Mouse (Mus musculus): ENCODE data around the gene Khdc3. TPM values are rescaled to one million over a fixed set of nuclear protein-coding genes. Genes with fewer than 3 reads are reported as not detected.

The Khdc3 gene
- polyA plus RNA-seq, 2 experiments: 0.08 TPM; not detected in 1

DNA sequence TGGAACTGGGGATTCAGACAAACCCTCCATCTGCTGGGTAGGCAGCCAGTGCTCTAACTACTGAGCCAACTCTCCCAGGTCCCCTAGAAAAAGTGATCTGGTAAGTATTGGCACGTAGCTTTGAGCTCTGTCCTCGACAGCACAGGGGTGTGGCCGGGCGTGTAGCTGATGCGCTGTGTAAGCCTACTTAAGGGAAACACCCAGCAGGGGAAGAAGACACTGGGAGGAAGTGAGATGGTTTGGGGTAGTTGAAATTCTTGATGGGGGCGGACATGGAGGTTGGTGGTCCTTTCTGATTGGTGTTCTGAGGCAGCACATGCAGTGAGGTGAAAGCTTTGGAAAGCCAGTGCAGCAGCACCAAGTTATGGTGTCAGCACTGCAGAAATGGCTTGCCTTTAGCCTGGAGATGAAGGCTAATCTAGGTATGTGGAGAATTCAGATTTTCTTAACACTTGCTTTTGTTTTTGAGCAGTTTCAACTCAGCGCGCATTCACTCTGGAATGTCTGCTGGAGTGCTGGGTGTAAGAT lies 23.5 kb downstream of the Khdc3 start:
- H3K27me3 ChIP-seq (ENCODE audit: control insufficient read depth, insufficient read depth, low read length): no peaks in the 10 kb centered on the region
- TF ChIP-seq CTCF (IDR thresholded peaks at IDR 0.05; ENCODE audit: low read depth) (no peak), EP300 (IDR thresholded peaks at IDR 0.05; ENCODE audit: low read depth) (no peak)
- 58% methylated on average over 8 of the region's 8 CpGs for WGBS (ENCODE audit: insufficient replicate concordance)
- H3K27ac ChIP-seq: no peak overlapping the region
- ATAC-seq (ENCODE audit: insufficient read depth) (no peak), DNase-seq (ENCODE audit: low read depth in 3 of 3, low spot score in 3 of 3) (no peak)
- peaks cover 31% of the 10 kb centered on the region for H3K36me3 ChIP-seq (replicated peaks; ENCODE audit: control insufficient read depth, insufficient read depth, low read depth)
- peaks cover 0 to 2% of the 10 kb centered on the region in 2 experiments; a peak in 1 of 4 replicates for H3K4me1 ChIP-seq (replicated peaks; ENCODE audit: control insufficient read depth in 2 of 2, insufficient read depth in 2 of 2, low read length in 1 of 2)
- H3K4me3 ChIP-seq (ENCODE audit: insufficient read depth in 1 of 2, low read depth in 2 of 2, low read length in 2 of 2): no peak overlapping the region
- H3K4me2 ChIP-seq (ENCODE audit: low read depth): no peak overlapping the region
- H3K9ac ChIP-seq (replicated peaks): no peak overlapping the region
- H3K9me3 ChIP-seq (ENCODE audit: control insufficient read depth, low read length): no peaks in the 10 kb centered on the region

GRCm38 (mm10) chr9:73127457-73127856 lies 25.8 kb downstream of the Khdc3 start:
- Histone ChIP-seq H3K4me2 (ENCODE audit: low read depth) (no peak overlapping the region), H3K4me1 (replicated peaks; ENCODE audit: control insufficient read depth in 2 of 2, insufficient read depth in 2 of 2, low read length in 1 of 2) (peaks cover 0 to 2% of the 10 kb centered on the region in 2 experiments; a peak in 1 of 4 replicates), H3K27ac (no peak overlapping the region), H3K36me3 (replicated peaks; ENCODE audit: control insufficient read depth, insufficient read depth, low read depth) (peaks cover 16% of the 10 kb centered on the region), H3K4me3 (ENCODE audit: insufficient read depth in 1 of 2, low read depth in 2 of 2, low read length in 2 of 2) (no peak overlapping the region), H3K9me3 (ENCODE audit: control insufficient read depth, low read length) (no peaks in the 10 kb centered on the region), H3K27me3 (ENCODE audit: control insufficient read depth, insufficient read depth, low read length) (no peaks in the 10 kb centered on the region), H3K9ac (replicated peaks) (no peak overlapping the region)
- 43% methylated on average over 2 of the region's 2 CpGs for WGBS (ENCODE audit: insufficient replicate concordance)
- ATAC-seq (ENCODE audit: insufficient read depth) (no peak), DNase-seq (ENCODE audit: low read depth in 3 of 3, low spot score in 3 of 3) (no peak)
- no peak for TF ChIP-seq EP300 (IDR thresholded peaks at IDR 0.05; ENCODE audit: low read depth)
- no peak for TF ChIP-seq CTCF (IDR thresholded peaks at IDR 0.05; ENCODE audit: low read depth)

GRCm38 (mm10) chr9:73129875-73130274 lies 28.2 kb downstream of the Khdc3 start:
- 73% methylated on average over 8 of the region's 8 CpGs for WGBS (ENCODE audit: insufficient replicate concordance)
- no peak overlapping the region for H3K27ac ChIP-seq
- DNase-seq (ENCODE audit: low read depth in 3 of 3, low spot score in 3 of 3): no peak
- no peak for ATAC-seq (ENCODE audit: insufficient read depth)
- no peaks in the 10 kb centered on the region for H3K27me3 ChIP-seq (ENCODE audit: control insufficient read depth, insufficient read depth, low read length)
- no peaks in the 10 kb centered on the region for H3K4me1 ChIP-seq (replicated peaks; ENCODE audit: control insufficient read depth in 2 of 2, insufficient read depth in 2 of 2, low read length in 1 of 2)
- H3K4me2 ChIP-seq (ENCODE audit: low read depth): no peak overlapping the region
- TF ChIP-seq CTCF (IDR thresholded peaks at IDR 0.05; ENCODE audit: low read depth) (no peak), EP300 (IDR thresholded peaks at IDR 0.05; ENCODE audit: low read depth) (no peak)
- peaks cover 9% of the 10 kb centered on the region for H3K36me3 ChIP-seq (replicated peaks; ENCODE audit: control insufficient read depth, insufficient read depth, low read depth)
- no peak overlapping the region for H3K9ac ChIP-seq (replicated peaks)
- no peak overlapping the region for H3K4me3 ChIP-seq (ENCODE audit: insufficient read depth in 1 of 2, low read depth in 2 of 2, low read length in 2 of 2)
- no peaks in the 10 kb centered on the region for H3K9me3 ChIP-seq (ENCODE audit: control insufficient read depth, low read length)

GRCm38 (mm10) chr9:73130529-73130928 lies 28.9 kb downstream of the Khdc3 start:
- ATAC-seq (ENCODE audit: insufficient read depth): no peak
- Histone ChIP-seq H3K9ac (replicated peaks) (no peak overlapping the region), H3K4me3 (ENCODE audit: insufficient read depth in 1 of 2, low read depth in 2 of 2, low read length in 2 of 2) (no peak overlapping the region), H3K36me3 (replicated peaks; ENCODE audit: control insufficient read depth, insufficient read depth, low read depth) (peaks cover 9% of the 10 kb centered on the region), H3K4me1 (replicated peaks; ENCODE audit: control insufficient read depth in 2 of 2, insufficient read depth in 2 of 2, low read length in 1 of 2) (no peaks in the 10 kb centered on the region), H3K27ac (no peak overlapping the region), H3K4me2 (ENCODE audit: low read depth) (no peak overlapping the region), H3K27me3 (ENCODE audit: control insufficient read depth, insufficient read depth, low read length) (no peaks in the 10 kb centered on the region), H3K9me3 (ENCODE audit: control insufficient read depth, low read length) (no peaks in the 10 kb centered on the region)
- no peak for DNase-seq (ENCODE audit: low read depth in 3 of 3, low spot score in 3 of 3)
- TF ChIP-seq EP300 (IDR thresholded peaks at IDR 0.05; ENCODE audit: low read depth) (no peak), CTCF (IDR thresholded peaks at IDR 0.05; ENCODE audit: low read depth) (no peak)
- 73% methylated on average over 4 of the region's 4 CpGs for WGBS (ENCODE audit: insufficient replicate concordance)

- TF ChIP-seq EP300 (IDR thresholded peaks at IDR 0.05; ENCODE audit: low read depth) (no peak), CTCF (IDR thresholded peaks at IDR 0.05; ENCODE audit: low read depth) (no peak)
- WGBS (ENCODE audit: insufficient replicate concordance): 58% methylated on average over 11 of the region's 11 CpGs
- H3K4me1 ChIP-seq (replicated peaks; ENCODE audit: control insufficient read depth in 2 of 2, insufficient read depth in 2 of 2, low read length in 1 of 2): no peaks in the 10 kb centered on the region
- ATAC-seq (ENCODE audit: insufficient read depth) (no peak), DNase-seq (ENCODE audit: low read depth in 3 of 3, low spot score in 3 of 3) (no peak)
- no peak overlapping the region for H3K27ac ChIP-seq
- H3K27me3 ChIP-seq (ENCODE audit: control insufficient read depth, insufficient read depth, low read length): no peaks in the 10 kb centered on the region
- no peak overlapping the region for H3K9ac ChIP-seq (replicated peaks)
- no peaks in the 10 kb centered on the region for H3K9me3 ChIP-seq (ENCODE audit: control insufficient read depth, low read length)
- no peaks in the 10 kb centered on the region for H3K36me3 ChIP-seq (replicated peaks; ENCODE audit: control insufficient read depth, insufficient read depth, low read depth)
- no peak overlapping the region for H3K4me3 ChIP-seq (ENCODE audit: insufficient read depth in 1 of 2, low read depth in 2 of 2, low read length in 2 of 2)
- H3K4me2 ChIP-seq (ENCODE audit: low read depth): no peak overlapping the region
These were observed 35.8 kb downstream of the Khdc3 start for GRCm38 (mm10) chr9:73137341-73137886.

Other genes starting within 250 kb of the Khdc3 start
- 0.09 TPM in 2 replicates for gene Pygo1, start 176.2 kb upstream of the Khdc3 start, polyA plus RNA-seq (2012; rRNA removed)
- gene Pygo1, start 176.2 kb upstream of the Khdc3 start, polyA plus RNA-seq (2014; fragmentation: Nextera tagmentation; extraction: Ambion mirVana): 0.04 and 0.06 TPM in 2 replicates
- 0.04 and 0.15 TPM in 2 replicates for gene Dyx1c1, start 143.1 kb upstream of the Khdc3 start, polyA plus RNA-seq (2012; rRNA removed)
- gene Dyx1c1, start 143.1 kb upstream of the Khdc3 start, polyA plus RNA-seq (2014; fragmentation: Nextera tagmentation; extraction: Ambion mirVana): 0.11 and 0.13 TPM in 2 replicates
- not detected in 2 replicates for gene Gm44503, start 143.0 kb upstream of the Khdc3 start, polyA plus RNA-seq (2012; rRNA removed)
- gene Gm44503, start 143.0 kb upstream of the Khdc3 start, polyA plus RNA-seq (2014; fragmentation: Nextera tagmentation; extraction: Ambion mirVana): not detected in 2 replicates
- 1.9 and 2.0 TPM in 2 replicates for gene Ccpg1os, start 116.5 kb upstream of the Khdc3 start, polyA plus RNA-seq (2012; rRNA removed)
- gene Ccpg1os, start 116.5 kb upstream of the Khdc3 start, polyA plus RNA-seq (2014; fragmentation: Nextera tagmentation; extraction: Ambion mirVana): 2.7 and 3.0 TPM in 2 replicates
- gene Ccpg1, start 116.4 kb upstream of the Khdc3 start, polyA plus RNA-seq (2012; rRNA removed): 2.0 and 3.4 TPM in 2 replicates
- gene Ccpg1, start 116.4 kb upstream of the Khdc3 start, polyA plus RNA-seq (2014; fragmentation: Nextera tagmentation; extraction: Ambion mirVana): 7.8 and 8.1 TPM in 2 replicates
- gene Pigb, start 61.5 kb upstream of the Khdc3 start, polyA plus RNA-seq (2012; rRNA removed): 3.4 and 4.3 TPM in 2 replicates
- 5.2 and 6.7 TPM in 2 replicates for gene Pigb, start 61.5 kb upstream of the Khdc3 start, polyA plus RNA-seq (2014; fragmentation: Nextera tagmentation; extraction: Ambion mirVana)
- gene Rab27a, start 57.0 kb upstream of the Khdc3 start, polyA plus RNA-seq (2012; rRNA removed): 1.8 and 2.8 TPM in 2 replicates
- gene Rab27a, start 57.0 kb upstream of the Khdc3 start, polyA plus RNA-seq (2014; fragmentation: Nextera tagmentation; extraction: Ambion mirVana): 1.6 and 1.7 TPM in 2 replicates
- gene Gm20509, start 634 bp downstream of the Khdc3 start, polyA plus RNA-seq (2012; rRNA removed): not detected in 2 replicates
- gene Gm20509, start 634 bp downstream of the Khdc3 start, polyA plus RNA-seq (2014; fragmentation: Nextera tagmentation; extraction: Ambion mirVana): not detected in 2 replicates
- 22.3 and 29.7 TPM in 2 replicates for gene Rsl24d1, start 11.6 kb downstream of the Khdc3 start, polyA plus RNA-seq (2012; rRNA removed)
- gene Rsl24d1, start 11.6 kb downstream of the Khdc3 start, polyA plus RNA-seq (2014; fragmentation: Nextera tagmentation; extraction: Ambion mirVana): 49.5 and 54.9 TPM in 2 replicates